Mouse (Mus musculus) left cerebral cortex, postnatal 25 days (tissue): ENCODE results near the gene Pef1. TPM values are rescaled to one million over a fixed set of nuclear protein-coding genes. Genes with fewer than 3 reads are reported as not detected.
A peak's percentile ranks its signal among the peaks of the same experiment; 100 is the strongest.

Source experiments
- DNase-seq, 2 experiments: peaks; one replicate each; pipeline ENCODE4 v3.0.0; 2022; ENCODE audit warnings: low spot score in 2 of 2, mixed read lengths in 1 of 2
- intact Hi-C: fragments of 180-260 bp; cut with DNase I; formaldehyde crosslinking; loops from one replicate; pipeline ENCODE4 v1.15.1; 2025
- total RNA-seq, 2 experiments: library from RNA; stranded (reverse); gene quantifications; 2 replicates each; pipeline ENCODE4 v1.2.3; 2021

Gene Pef1
- total RNA-seq, result 10 to 100 TPM; 65.8 to 66.9 TPM

- DNase-seq, result no peak
- intact Hi-C loops, result no loop called here
These were observed at the start of gene Pef1 for GRCm38 (mm10) chr4:130102111-130102651. Pef1 (plus strand) TSS chr4:130102558.

DNA sequence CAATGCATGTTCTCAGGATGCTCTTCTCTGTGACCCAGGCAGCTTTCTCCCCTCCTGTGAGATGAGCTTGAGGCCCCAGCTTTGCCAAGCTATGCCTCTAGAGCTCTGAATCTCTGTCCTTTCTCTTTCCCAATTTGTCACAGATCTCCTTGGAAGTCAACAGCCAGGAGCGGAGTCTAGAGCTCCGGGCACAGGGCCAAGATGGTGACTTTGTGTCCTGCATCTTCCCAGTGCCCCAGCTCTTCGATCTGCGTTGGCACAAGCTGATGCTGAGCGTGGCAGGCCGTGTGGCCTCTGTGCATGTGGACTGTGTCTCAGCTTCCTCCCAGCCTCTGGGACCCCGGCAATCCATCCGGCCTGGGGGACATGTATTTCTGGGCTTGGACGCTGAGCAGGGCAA is 49.2 kb upstream of the Pef1 start:
- intact Hi-C loops, result no loop called here
- no peak for DNase-seq

GRCm38 (mm10) chr4:130054727-130055126 is 47.6 kb upstream of the Pef1 start:
- DNase-seq, result no peak
- intact Hi-C loops, result no loop called here

GRCm38 (mm10) chr4:130055160-130056010 is 47.0 kb upstream of the Pef1 start:
- intact Hi-C loops, result no loop called here

GRCm38 (mm10) chr4:130056011-130056322 is 46.4 kb upstream of the Pef1 start:
- intact Hi-C loops, result no loop called here
- DNase-seq, result no peak

More at GRCm38 (mm10) chr4:130055160-130056010, 47.0 kb upstream of the Pef1 start:
- DNase-seq, result no peak

GRCm38 (mm10) chr4:130056471-130056870 is 45.9 kb upstream of the Pef1 start:
- no peak for DNase-seq
- intact Hi-C loops, result no loop called here

GRCm38 (mm10) chr4:130060937-130061336 is 41.4 kb upstream of the Pef1 start:
- DNase-seq, result no peak
- intact Hi-C loops, result no loop called here

DNA sequence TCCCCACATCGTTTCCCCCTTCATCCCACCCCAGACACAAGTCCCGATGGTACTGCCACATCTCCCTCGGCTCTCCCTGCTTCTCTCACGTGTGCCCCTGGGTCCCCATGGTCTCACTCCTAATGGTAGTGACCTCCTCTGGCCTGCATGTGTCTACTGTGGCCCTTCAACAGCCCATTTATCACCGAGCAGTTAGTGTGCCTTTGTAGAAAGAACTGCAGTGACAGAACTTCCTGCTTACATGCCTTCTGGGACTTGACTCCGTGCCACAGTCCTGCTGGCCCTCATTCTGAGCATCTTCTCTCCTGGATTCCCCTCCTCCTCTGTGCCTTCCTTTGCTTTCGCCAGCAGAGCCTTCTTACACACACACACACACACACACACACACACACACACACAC is 39.2 kb upstream of the Pef1 start:
- peak in 1 of 2 experiments; percentile 45 for DNase-seq
- intact Hi-C loops, result no loop called here

DNA sequence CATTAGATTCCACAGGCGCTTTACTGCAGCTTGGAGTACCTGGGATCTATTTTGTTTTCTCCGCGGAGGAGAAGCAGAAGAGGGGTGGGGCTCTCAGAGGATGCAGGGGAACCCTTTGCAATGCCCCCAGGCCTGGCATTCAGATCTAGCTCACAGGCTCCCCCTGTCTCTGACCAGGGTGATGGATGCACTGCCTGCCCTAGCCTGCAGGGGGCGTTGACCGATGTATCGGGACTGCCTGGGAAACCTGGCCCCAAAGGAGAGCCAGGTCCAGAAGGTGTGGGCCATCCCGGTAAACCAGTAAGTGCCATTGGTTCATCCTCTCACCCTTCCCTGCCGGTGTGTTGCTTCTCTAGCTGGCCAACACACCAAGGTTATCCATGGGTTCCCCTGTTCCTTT is 35.5 kb upstream of the Pef1 start:
- intact Hi-C loops, result no loop called here
- DNase-seq, result no peak

GRCm38 (mm10) chr4:130070523-130070922 is 31.8 kb upstream of the Pef1 start:
- intact Hi-C loops, result no loop called here
- no peak for DNase-seq

DNA sequence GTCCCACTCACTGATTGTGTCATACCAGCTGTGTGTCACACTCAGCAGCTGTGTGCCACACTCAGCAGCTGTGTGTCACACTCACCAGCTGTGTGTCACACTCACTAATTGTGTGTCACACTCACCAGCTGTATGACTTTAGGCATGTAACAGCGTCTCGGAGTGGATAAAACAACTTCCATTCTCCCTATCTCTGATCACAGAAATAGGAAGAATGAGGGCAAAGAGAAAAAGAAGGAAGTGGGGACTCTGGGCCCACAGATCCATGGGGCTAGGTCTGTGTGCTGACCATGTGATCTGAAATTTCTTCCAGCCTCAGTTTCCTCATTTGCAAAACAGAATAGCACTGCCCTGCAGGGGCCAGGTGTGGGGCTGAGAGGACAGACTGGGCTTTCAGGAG is 30.6 kb upstream of the Pef1 start:
- intact Hi-C loops, result no loop called here
- no peak for DNase-seq

DNA sequence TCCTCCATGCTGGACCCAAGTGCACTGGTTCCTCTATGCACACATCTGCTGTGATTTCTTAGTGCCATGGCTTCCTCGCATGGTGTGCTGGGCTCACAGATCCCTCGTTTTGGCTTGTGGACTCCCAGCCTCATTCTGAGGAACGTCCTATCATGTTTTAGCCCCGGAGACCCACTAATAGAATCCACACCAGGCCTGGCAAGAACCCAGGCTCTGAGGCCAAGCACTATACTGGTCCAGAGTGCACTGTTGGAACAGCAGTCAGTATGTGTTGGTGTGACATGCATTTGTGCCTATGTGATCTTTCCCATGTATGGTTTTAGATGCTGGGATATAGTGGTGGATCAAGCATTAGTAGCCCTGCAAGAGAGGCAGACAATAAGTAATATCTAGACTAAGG is 29.0 kb upstream of the Pef1 start:
- DNase-seq, result no peak
- intact Hi-C loops, result no loop called here

- intact Hi-C loops, result no loop called here
- peak in 1 of 2 experiments; percentile 46 for DNase-seq
These were observed 27.4 kb upstream of the Pef1 start for GRCm38 (mm10) chr4:130074761-130075515.

DNA sequence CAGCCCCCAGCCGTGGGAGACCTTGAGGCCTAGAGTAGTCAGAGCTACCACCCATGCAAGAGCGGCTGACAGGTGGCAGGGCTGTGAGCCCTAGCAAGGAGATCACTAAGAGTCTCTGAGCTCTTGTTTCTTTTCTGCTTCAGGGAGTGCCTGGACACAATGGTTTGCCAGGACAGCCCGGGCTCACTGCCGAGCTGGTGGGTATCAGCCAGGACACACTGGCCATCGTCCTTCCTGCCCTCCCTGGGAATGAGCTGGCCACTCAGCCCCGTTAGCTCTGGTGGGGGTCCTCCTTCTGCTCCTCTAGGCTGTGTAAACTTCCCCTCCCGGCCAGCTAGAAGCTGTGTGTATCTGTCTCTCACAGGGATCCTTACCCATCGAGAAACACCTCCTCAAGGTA is 25.5 kb upstream of the Pef1 start:
- intact Hi-C loops, result no loop called here
- DNase-seq, result no peak

DNA sequence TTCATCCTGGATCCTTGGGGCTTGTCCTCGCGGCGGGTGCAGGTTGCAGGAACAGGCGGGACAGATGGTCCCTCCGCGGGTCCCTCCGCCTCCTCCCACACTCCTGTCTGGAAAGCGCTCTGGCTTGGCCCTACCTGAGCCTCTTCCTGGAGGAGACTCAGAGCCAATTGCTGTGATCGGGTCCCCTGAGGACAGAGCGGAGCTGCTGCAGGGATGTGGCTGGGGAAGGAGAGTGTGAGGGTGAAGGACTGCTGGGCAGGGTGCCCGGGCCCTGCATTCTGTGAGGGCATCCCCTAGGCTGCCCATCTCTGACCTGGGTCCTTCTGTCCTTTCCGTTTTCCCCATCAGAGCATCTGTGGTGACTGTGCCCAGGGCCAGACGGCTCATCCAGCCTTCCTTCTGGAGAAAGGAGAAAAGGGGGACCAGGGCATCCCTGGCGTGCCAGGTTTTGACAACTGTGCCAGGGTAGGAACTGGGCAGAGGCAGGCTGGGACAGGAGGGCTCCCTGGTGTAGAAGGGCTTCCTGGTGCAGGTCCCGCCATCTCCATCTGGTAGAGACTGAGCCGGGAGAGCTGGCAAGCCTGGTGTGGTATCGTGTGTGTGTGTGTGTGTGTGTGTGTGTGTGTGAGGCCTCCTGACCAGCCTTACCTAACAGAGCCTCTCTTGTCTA is 23.4 kb upstream of the Pef1 start:
- peak in 1 of 2 experiments; percentile 66 for DNase-seq
- intact Hi-C loops, result no loop called here

DNA sequence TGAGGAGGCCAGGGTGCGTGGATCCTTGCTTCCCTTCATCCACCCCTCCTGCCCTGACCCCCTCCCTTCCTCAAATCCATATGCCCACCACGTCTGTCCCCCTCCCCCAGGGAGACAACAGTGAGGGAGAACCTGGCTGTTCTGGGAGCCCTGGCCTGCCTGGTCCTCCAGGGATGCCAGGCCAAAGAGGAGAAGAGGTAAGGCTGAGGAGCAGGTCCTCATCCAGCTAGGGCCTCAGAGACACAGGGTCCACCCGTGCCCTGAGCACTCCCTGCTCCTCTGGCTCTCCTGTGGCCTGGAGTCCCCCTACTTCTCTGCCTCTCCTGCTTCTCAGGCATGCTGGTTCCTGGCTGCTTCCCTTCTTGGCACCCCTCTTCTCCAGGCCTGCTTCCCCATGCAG is 22.8 kb upstream of the Pef1 start:
- intact Hi-C loops, result no loop called here
- DNase-seq, result no peak

DNA sequence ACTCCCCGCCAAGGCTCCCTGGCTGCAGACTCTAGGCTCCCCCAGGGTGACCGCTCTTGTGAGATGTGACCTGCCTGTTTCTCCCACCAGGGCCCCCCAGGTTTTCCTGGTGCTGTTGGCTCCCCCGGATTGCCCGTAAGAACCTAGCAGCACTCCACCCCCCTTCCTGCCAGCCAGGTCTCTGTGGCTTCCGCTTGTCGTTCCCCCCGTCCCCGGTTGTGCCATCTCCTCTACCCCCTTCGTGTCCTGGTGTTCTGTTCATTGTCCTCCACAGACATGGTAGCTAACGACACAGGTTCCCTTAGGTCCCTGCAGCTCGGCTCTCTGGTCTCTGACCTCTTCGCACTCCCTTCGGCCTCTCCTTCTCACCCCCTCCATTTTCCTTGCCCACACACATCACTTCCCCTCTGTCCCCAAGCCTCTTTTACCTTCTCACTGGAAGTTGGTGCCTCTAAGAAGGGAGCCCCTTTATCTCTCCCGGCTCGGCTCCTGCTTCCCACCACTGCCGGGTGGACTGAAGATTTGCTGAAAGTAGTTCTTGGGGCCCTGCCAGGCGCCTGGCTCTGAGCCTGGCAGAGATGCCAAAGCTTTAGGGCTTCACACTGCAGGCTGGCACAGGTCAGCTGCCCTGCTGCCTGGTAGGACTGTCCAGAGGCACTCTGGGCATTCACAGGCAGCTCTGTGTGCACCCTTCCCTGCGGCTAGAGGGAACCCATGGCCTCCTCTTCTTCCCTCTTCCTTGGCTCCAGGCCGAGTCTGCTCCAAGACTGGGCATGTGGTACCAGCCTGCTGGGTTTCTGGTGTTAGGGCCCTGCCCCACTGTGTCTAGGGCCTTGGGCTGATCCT is 20.8 kb upstream of the Pef1 start:
- DNase-seq, result peak; percentile 64 to 75
- intact Hi-C loops, result loop anchor here (10.0 kb wide), 1 partner anchor 377 kb away; no protein-coding TSS in a partner anchor

- no peak for DNase-seq
- intact Hi-C loops, result loop anchor here (10.0 kb wide), 1 partner anchor 377 kb away; no protein-coding TSS in a partner anchor
These were observed 20.1 kb upstream of the Pef1 start for GRCm38 (mm10) chr4:130082211-130082610.

- DNase-seq, result peak in 1 of 2 experiments; percentile 64
- intact Hi-C loops, result loop anchor here (10.0 kb wide), 1 partner anchor 380 kb away; no protein-coding TSS in a partner anchor
These were observed 17.9 kb upstream of the Pef1 start for GRCm38 (mm10) chr4:130084331-130084945.
